Mouse (Mus musculus): ENCODE results near the gene Prpf39. TPM values are rescaled to one million over a fixed set of nuclear protein-coding genes. Genes with fewer than 3 reads are reported as not detected.
A peak's percentile ranks its signal among the peaks of the same experiment; 100 is the strongest.

Gene Prpf39
- total RNA-seq (2015) (53.4 and 70.1 TPM in 2 replicates), total RNA-seq (2017) (55.6 and 102 TPM in 2 replicates)

DNA sequence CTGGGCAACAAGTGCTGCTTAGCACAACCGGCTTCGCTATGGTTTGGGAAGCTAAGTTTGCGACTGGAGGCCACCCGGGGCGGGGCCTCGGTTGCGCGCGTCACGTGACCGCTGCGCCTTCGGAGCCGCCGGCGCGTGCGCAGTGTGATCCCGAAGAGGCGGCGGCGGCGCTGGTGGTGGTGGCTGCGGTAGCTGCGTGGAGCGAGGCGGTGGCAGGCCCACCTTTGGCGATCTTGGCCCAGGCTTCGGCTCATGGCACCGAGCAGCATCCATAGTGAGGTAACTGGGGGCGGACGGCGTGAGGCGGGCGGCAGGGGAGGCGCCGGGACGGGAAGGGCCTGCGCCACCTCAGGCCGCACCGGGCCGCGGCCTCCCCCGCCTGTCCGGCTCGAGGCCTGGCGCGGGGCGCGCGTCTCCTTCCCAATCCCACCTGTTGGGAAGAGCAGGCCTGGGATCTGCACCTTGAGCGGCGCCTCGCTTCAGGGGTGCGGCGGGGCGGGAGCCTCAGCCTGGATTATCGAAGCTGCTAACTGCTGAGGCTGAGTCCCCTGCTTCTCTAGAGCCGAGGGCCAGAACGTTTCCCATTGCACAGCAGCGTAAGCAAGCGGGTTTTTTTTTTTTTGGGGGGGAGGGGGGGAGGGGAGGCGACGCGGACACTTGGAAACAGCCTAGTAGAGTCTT lies at the start of gene Prpf39:
TSS of gene Prpf39 (plus strand) at position 144 of the 681 bp plus-strand sequence.
- peak; percentile 71 for ATAC-seq (replicated peaks; ENCODE audit: poor library complexity)

GRCm38 (mm10) chr12:65007725-65008124 lies 28.4 kb upstream of the Prpf39 start:
- ATAC-seq (replicated peaks; ENCODE audit: poor library complexity), result no peak

GRCm38 (mm10) chr12:65022842-65023241 lies 13.3 kb upstream of the Prpf39 start:
- ATAC-seq (replicated peaks; ENCODE audit: poor library complexity), result no peak

GRCm38 (mm10) chr12:65035839-65036189 lies 319 bp upstream of the Prpf39 start:
- peak; percentile 7; the same call in 1 of the 2 replicates for ATAC-seq (replicated peaks; ENCODE audit: poor library complexity)

DNA sequence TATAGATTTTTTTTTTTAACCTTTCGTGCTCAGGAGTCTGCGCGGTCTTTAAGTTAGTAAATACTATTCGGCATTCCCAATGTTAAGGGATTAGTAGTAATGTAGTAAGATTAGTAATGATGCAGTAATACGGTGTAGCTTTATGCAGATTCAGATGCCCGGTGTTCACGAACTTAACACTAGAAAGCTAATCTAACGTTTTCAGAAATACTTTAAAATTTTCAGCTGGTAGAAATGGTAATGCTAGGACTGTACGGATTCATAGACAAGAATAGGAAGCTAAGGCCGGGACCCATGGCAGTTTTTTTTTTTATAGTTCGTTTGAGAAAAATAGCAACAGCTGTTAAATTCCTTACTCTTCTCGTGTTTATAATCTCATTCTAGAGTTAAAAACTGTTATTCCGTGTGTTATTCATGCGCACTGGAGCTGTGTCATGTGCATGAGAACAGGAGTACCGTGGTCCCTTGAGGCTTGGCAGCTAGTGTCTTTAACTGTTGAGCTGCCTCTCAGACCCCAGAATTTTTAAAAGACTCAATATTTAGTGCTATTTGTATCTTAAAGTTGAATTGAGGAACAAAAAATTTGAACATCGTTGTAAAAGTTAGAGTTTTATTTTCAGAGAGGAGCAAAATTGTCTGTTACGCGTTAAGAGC lies 886 bp downstream of the Prpf39 start:
- ATAC-seq (replicated peaks; ENCODE audit: poor library complexity), result 0 out of 2 replicates have a peak, but pooled peaks have one; percentile 29

DNA sequence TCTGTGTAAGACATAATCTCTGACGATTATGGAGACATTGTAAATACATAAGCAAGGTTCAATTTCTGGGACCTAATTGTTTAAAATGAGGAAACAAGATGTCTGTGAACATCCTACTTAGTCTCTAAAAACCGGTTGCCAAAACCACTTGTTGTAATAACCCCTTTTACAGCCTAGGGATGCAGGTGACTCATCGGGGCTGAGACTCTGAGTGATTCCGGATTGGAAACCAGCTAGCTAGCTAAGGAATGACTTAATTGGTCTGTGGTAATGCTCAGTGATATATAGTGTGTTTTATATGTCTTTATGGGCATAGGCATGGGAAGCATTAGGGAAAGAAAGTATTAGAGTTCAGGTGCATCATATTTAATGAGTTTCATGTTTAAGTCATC lies 1.4 kb downstream of the Prpf39 start:
- ATAC-seq (replicated peaks; ENCODE audit: poor library complexity), result peak; percentile 72

- no peak for ATAC-seq (replicated peaks; ENCODE audit: poor library complexity)
Measured at GRCm38 (mm10) chr12:65048799-65049198, 12.7 kb downstream of the Prpf39 start.

DNA sequence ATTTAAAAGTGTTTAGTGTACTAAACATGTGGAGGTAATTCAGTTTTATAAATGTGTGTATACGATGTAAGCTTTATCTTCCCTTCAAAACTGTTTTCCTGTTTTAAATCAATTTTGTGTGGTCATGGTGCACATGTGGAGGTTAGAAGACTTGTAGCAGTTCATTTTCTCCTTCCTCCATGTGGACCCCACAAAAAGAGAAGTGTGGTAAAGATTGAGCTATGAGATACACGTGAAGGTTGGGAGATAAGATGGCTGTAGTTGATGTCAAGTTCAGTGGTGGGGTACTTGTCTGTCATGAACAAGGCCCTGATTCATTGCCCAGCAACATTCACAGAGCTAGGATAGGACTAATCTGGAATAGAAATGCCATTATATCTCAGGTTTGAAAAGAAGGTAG lies 22.1 kb downstream of the Prpf39 start:
- peak; percentile 39; the same call in 1 of the 2 replicates for ATAC-seq (replicated peaks; ENCODE audit: poor library complexity)

DNA sequence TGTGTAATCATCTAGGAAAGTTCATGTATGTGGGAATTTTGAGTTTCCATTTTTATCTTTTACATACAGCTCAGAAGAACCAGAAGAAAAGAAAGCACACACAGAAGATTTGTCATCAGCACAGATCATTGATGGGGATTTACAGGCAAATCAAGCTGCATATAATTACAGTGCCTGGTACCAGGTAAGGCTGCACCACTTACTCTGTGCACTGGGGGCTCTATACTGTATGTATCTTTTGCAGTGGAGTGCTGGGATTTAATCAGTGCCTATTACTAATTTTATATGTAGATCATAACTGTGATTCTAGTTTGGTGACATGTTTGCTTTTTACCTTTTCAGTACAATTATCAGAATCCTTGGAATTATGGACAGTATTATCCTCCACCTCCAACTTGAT lies 24.9 kb downstream of the Prpf39 start:
- ATAC-seq (replicated peaks; ENCODE audit: poor library complexity), result peak; percentile 36; the same call in 1 of the 2 replicates

GRCm38 (mm10) chr12:65065241-65065640 lies 29.1 kb downstream of the Prpf39 start:
- peak; percentile 85 for ATAC-seq (replicated peaks; ENCODE audit: poor library complexity)

GRCm38 (mm10) chr12:65066234-65066633 lies 30.1 kb downstream of the Prpf39 start:
- ATAC-seq (replicated peaks; ENCODE audit: poor library complexity), result no peak; the same call in 1 of the 2 replicates

GRCm38 (mm10) chr12:65068409-65068808 lies 32.3 kb downstream of the Prpf39 start:
- no peak for ATAC-seq (replicated peaks; ENCODE audit: poor library complexity)

DNA sequence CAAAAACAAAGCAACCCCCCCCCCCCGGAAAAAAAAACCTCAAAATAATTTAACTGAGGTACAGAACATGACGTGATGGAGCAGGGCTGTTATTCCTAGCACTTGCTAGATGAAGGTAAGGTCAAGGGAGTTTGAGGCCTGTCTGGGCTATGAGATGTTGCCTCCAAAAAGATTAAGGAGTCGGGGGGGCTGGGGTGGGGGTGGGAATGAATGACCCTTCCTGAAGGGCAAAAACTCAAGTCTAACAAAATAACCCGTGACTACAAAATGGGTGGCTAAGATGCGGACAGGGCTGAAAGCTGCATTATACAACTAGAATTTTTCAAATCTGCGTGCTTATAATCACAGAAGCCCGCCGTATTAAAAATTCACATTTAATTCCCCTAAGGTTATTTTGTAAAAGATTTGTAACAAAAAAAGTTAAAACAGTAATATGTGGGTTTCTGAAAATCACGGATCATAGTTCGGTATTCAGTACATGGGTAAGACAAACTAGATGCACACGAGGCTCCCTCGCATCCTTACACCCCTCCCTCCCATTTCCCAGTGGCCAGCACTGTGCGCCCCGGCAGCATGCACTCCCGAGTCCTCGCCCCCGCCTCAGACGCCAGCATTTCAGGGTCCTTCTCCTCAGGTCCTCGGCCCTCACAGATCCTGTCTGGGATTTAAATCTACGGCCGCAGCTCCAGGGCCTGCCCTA lies 36.9 kb downstream of the Prpf39 start:
- ATAC-seq (replicated peaks; ENCODE audit: poor library complexity), result peak; percentile 9

DNA sequence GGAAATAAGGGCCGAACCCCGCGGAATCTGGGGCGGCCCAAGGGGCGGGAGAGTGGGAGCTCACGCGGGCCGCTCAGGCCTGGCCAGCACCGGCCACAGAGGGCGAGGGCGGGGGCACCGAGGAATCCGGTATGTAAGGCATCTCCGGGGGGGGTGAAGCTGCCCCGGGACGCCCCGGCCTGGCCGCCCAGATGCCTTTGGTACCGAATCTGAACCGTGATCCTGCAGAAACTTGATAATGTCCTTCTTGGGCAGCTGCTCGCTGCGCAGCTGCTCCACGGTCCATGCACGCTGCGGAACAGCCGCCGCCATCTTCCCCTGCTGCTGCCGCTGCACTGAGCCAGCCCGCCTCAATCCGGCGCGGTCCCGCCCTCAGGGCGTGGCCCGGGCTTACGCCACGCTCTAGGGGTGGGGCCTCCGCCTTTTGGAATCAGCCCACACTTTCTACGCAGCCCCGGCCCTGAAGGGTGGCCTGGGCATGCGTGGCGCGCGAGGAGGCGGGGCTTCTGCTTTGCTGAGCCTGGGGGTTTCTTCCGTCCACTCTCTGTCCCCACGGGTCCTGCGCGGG lies 37.6 kb downstream of the Prpf39 start, which contains the start of gene Fkbp3:
TSS of gene Fkbp3 (minus strand) at position 397 of the 568 bp plus-strand sequence.
- peak; percentile 83 for ATAC-seq (replicated peaks; ENCODE audit: poor library complexity)

- ATAC-seq (replicated peaks; ENCODE audit: poor library complexity), result no peak
Measured at GRCm38 (mm10) chr12:65074651-65075050, 38.5 kb downstream of the Prpf39 start.

- ATAC-seq (replicated peaks; ENCODE audit: poor library complexity), result peak; percentile 60
Measured at GRCm38 (mm10) chr12:65075085-65075732, 39.1 kb downstream of the Prpf39 start, which contains the start of gene Fancm. Fancm (plus strand) TSS chr12:65075603.

DNA sequence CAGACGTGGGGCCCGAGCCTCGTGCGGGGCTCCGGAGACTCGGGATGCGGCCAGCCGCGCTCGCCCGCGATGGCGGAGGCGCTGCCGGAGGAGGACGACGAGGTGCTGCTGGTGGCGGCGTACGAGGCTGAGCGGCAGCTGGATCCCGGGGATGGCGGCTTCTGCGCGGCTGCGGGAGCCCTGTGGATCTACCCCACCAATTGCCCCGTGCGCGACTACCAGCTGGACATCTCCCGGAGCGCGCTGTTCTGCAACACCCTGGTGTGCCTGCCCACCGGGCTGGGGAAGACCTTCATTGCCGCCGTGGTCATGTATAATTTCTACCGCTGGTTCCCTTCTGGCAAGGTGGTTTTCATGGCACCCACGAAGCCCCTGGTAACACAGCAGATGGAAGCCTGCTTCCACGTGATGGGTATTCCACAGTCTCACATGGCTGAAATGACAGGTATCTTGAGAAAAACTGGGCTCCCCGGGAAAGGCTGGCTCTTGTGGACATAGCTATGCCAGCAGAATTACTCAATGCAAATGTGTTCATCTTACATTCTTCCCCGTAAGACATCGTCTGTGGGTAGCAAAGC lies 39.7 kb downstream of the Prpf39 start:
- ATAC-seq (replicated peaks; ENCODE audit: poor library complexity), result peak; percentile 10

DNA sequence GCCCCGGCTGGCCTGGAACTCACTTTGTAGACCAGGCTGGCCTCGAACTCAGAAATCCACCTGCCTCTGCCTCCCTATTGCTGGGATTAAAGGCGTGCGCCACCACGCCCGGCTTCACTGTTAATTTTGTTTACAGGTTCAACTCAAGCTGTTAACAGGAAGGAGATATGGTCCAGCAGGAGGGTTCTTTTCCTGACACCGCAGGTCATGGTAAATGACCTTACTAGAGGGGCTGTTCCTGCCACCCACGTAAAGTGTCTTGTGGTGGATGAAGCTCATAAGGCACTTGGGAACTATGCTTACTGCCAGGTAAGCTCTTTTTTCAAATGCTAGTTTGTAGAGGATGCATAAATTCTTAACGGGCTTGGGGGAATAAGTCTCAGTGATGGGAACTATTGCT lies 40.8 kb downstream of the Prpf39 start:
- ATAC-seq (replicated peaks; ENCODE audit: poor library complexity), result no peak

- ATAC-seq (replicated peaks; ENCODE audit: poor library complexity), result no peak
Measured at GRCm38 (mm10) chr12:65108746-65109145, 72.6 kb downstream of the Prpf39 start.

DNA sequence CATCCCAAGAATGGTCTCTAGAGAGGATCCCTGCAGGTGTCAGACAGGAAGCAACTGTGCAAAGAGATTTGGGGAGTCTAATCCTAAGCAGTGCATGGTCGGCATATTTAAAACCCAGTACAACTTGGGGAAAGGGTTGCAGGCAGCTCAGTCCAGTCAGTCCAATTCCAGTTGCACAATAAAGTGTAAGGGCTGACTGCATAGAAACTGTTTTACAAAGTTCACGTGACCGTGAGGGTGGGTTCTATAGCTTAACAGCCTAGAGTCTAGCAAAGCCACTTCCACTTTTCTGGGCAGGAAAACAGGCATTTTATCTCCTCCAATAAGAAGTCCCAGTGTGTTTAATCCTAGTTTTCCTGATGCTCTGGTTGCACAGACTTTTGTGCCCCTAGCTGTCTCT lies 75.4 kb downstream of the Prpf39 start:
- peak; percentile 88 for ATAC-seq (replicated peaks; ENCODE audit: poor library complexity)

Measured in megakaryocyte progenitor cell, adult 5-6 weeks (primary cell).